Mouse (Mus musculus): ENCODE data around the gene Ide. TPM values are rescaled to one million over a fixed set of nuclear protein-coding genes. Genes with fewer than 3 reads are reported as not detected.

Ide gene
- total and polyA plus RNA-seq, 3 experiments: 56.0 to 116 (median 79.5) TPM

GRCm38 (mm10) chr19:37284775-37285174, 52.9 kb downstream of the Ide start:
- no peak overlapping the region for H3K9ac ChIP-seq (ENCODE audit: insufficient read depth, low read depth)
- no peaks in the 10 kb centered on the region for H3K9me3 ChIP-seq (replicated peaks; ENCODE audit: low read length)
- peaks cover 0 to 20% of the 10 kb centered on the region in 2 experiments; a peak in 2 of 4 replicates for H3K4me1 ChIP-seq (ENCODE audit: control insufficient read depth in 1 of 2, insufficient read depth in 2 of 2)
- H3K36me3 ChIP-seq (replicated peaks in 1 of 2; ENCODE audit: control insufficient read depth in 1 of 2, insufficient read depth in 1 of 2, low read length in 1 of 2): peaks cover 67 to 90% of the 10 kb centered on the region in 2 experiments
- in situ Hi-C loops (cut with MboI; ENCODE audit: low pct_ligation_motif_present, low pct_unique_long_range_greater_than_20kb, low sequenced_read_pairs): no loop called here
- TF ChIP-seq CTCF (conservative IDR thresholded peaks at IDR 0.05 in 1 of 2, IDR thresholded peaks at IDR 0.05 in 1 of 2; ENCODE audit: low read depth in 2 of 2, low read length in 2 of 2): no peak
- no peak for TF ChIP-seq MAZ (IDR thresholded peaks at IDR 0.05; ENCODE audit: low read depth, low read length)
- TF ChIP-seq USF2 (conservative IDR thresholded peaks at IDR 0.05; ENCODE audit: low read depth, low read length): no peak
- TF ChIP-seq TCF12 (IDR thresholded peaks at IDR 0.05; ENCODE audit: low read depth, low read length): no peak
- TF ChIP-seq USF1 (IDR thresholded peaks at IDR 0.05; ENCODE audit: low read depth, low read length): no peak
- TF ChIP-seq SIN3A (IDR thresholded peaks at IDR 0.05; ENCODE audit: low read length): no peak
- no peak for TF ChIP-seq CHD1 (IDR thresholded peaks at IDR 0.05; ENCODE audit: low read depth, low read length)
- no peak for TF ChIP-seq RCOR1 (conservative IDR thresholded peaks at IDR 0.05; ENCODE audit: low read depth, low read length)
- TF ChIP-seq E2F4 (IDR thresholded peaks at IDR 0.05; ENCODE audit: insufficient replicate concordance, low read depth, low read length): no peak
- DNase-seq (ENCODE audit: extremely low read depth): peak; percentile 33
- dilution Hi-C loops (cut with MboI; ENCODE audit: extremely low pct_ligation_motif_present, extremely low pct_unique_long_range_greater_than_20kb, low sequenced_read_pairs): no loop called here
- no peak overlapping the region for H3K4me3 ChIP-seq (replicated peaks in 1 of 3; ENCODE audit: low read depth in 2 of 3, low read length in 2 of 3, poor library complexity in 1 of 3)
- H3K4me2 ChIP-seq (ENCODE audit: insufficient read depth, low read depth, poor library complexity, severe bottlenecking): no peak overlapping the region
- no peak overlapping the region for H3K27ac ChIP-seq (ENCODE audit: insufficient read depth, low read depth)
- no peaks in the 10 kb centered on the region for H3K79me2 ChIP-seq (replicated peaks; ENCODE audit: control insufficient read depth, extremely low read depth, insufficient read depth, poor library complexity, severe bottlenecking)
- H3K27me3 ChIP-seq (replicated peaks): no peaks in the 10 kb centered on the region

GRCm38 (mm10) chr19:37283166-37283565, 54.5 kb downstream of the Ide start:
- dilution Hi-C loops (cut with MboI; ENCODE audit: extremely low pct_ligation_motif_present, extremely low pct_unique_long_range_greater_than_20kb, low sequenced_read_pairs): no loop called here
- no peaks in the 10 kb centered on the region for H3K27me3 ChIP-seq (replicated peaks)
- TF ChIP-seq E2F4 (IDR thresholded peaks at IDR 0.05; ENCODE audit: insufficient replicate concordance, low read depth, low read length): no peak
- TF ChIP-seq BHLHE40 (IDR thresholded peaks at IDR 0.05; ENCODE audit: low read depth, low read length): no peak
- TF ChIP-seq MAFK (IDR thresholded peaks at IDR 0.05; ENCODE audit: insufficient replicate concordance, low read length): no peak
- no peak for TF ChIP-seq ZC3H11A (IDR thresholded peaks at IDR 0.05; ENCODE audit: low read depth, low read length)
- H3K27ac ChIP-seq (ENCODE audit: insufficient read depth, low read depth): no peak overlapping the region
- H3K36me3 ChIP-seq (replicated peaks in 1 of 2; ENCODE audit: control insufficient read depth in 1 of 2, insufficient read depth in 1 of 2, low read length in 1 of 2): peaks cover 82 to 91% of the 10 kb centered on the region in 2 experiments
- no peaks in the 10 kb centered on the region for H3K79me2 ChIP-seq (replicated peaks; ENCODE audit: control insufficient read depth, extremely low read depth, insufficient read depth, poor library complexity, severe bottlenecking)
- H3K4me1 ChIP-seq (ENCODE audit: control insufficient read depth in 1 of 2, insufficient read depth in 2 of 2): peaks cover 6 to 20% of the 10 kb centered on the region in 2 experiments
- no peak overlapping the region for H3K4me3 ChIP-seq (replicated peaks in 1 of 3; ENCODE audit: low read depth in 2 of 3, low read length in 2 of 3, poor library complexity in 1 of 3)
- no peak overlapping the region for H3K4me2 ChIP-seq (ENCODE audit: insufficient read depth, low read depth, poor library complexity, severe bottlenecking)
- in situ Hi-C loops (cut with MboI; ENCODE audit: low pct_ligation_motif_present, low pct_unique_long_range_greater_than_20kb, low sequenced_read_pairs): no loop called here
- no peak for DNase-seq (ENCODE audit: extremely low read depth)
- no peaks in the 10 kb centered on the region for H3K9me3 ChIP-seq (replicated peaks; ENCODE audit: low read length)
- no peak overlapping the region for H3K9ac ChIP-seq (ENCODE audit: insufficient read depth, low read depth)

- peaks cover 6 to 20% of the 10 kb centered on the region in 2 experiments for H3K4me1 ChIP-seq (ENCODE audit: control insufficient read depth in 1 of 2, insufficient read depth in 2 of 2)
- peaks cover 88 to 97% of the 10 kb centered on the region in 2 experiments for H3K36me3 ChIP-seq (replicated peaks in 1 of 2; ENCODE audit: control insufficient read depth in 1 of 2, insufficient read depth in 1 of 2, low read length in 1 of 2)
- no peaks in the 10 kb centered on the region for H3K27me3 ChIP-seq (replicated peaks)
- no peak for DNase-seq (ENCODE audit: extremely low read depth)
- no peaks in the 10 kb centered on the region for H3K79me2 ChIP-seq (replicated peaks; ENCODE audit: control insufficient read depth, extremely low read depth, insufficient read depth, poor library complexity, severe bottlenecking)
- no peak overlapping the region for H3K4me3 ChIP-seq (replicated peaks in 1 of 3; ENCODE audit: low read depth in 2 of 3, low read length in 2 of 3, poor library complexity in 1 of 3)
- no peak overlapping the region for H3K27ac ChIP-seq (ENCODE audit: insufficient read depth, low read depth)
- no peak overlapping the region for H3K4me2 ChIP-seq (ENCODE audit: insufficient read depth, low read depth, poor library complexity, severe bottlenecking)
- in situ Hi-C loops (cut with MboI; ENCODE audit: low pct_ligation_motif_present, low pct_unique_long_range_greater_than_20kb, low sequenced_read_pairs): no loop called here
- TF ChIP-seq GABPA (IDR thresholded peaks at IDR 0.05; ENCODE audit: insufficient replicate concordance, low read depth, low read length) (no peak), MAZ (IDR thresholded peaks at IDR 0.05; ENCODE audit: low read depth, low read length) (no peak), TCF12 (IDR thresholded peaks at IDR 0.05; ENCODE audit: low read depth, low read length) (no peak), USF2 (conservative IDR thresholded peaks at IDR 0.05; ENCODE audit: low read depth, low read length) (no peak), JUN (IDR thresholded peaks at IDR 0.05; ENCODE audit: insufficient read depth, low read depth, low read length) (no peak), POLR2AphosphoS2 (IDR thresholded peaks at IDR 0.05; ENCODE audit: low read depth, low read length) (no peak), JUND (conservative IDR thresholded peaks at IDR 0.05; ENCODE audit: low read depth, low read length) (no peak), EP300 (IDR thresholded peaks at IDR 0.05; ENCODE audit: low read length) (no peak), CHD2 (IDR thresholded peaks at IDR 0.05; ENCODE audit: low read length) (no peak), CTCF (conservative IDR thresholded peaks at IDR 0.05 in 1 of 2, IDR thresholded peaks at IDR 0.05 in 1 of 2; ENCODE audit: low read depth in 2 of 2, low read length in 2 of 2) (no peak), UBTF (IDR thresholded peaks at IDR 0.05; ENCODE audit: low read depth, low read length) (no peak), KAT2A (IDR thresholded peaks at IDR 0.05; ENCODE audit: insufficient replicate concordance, low read length) (no peak), ZKSCAN1 (IDR thresholded peaks at IDR 0.05; ENCODE audit: borderline replicate concordance, low read depth, low read length) (no peak), HCFC1 (IDR thresholded peaks at IDR 0.05; ENCODE audit: low read depth, low read length) (no peak)
- dilution Hi-C loops (cut with MboI; ENCODE audit: extremely low pct_ligation_motif_present, extremely low pct_unique_long_range_greater_than_20kb, low sequenced_read_pairs): no loop called here
- no peaks in the 10 kb centered on the region for H3K9me3 ChIP-seq (replicated peaks; ENCODE audit: low read length)
- no peak overlapping the region for H3K9ac ChIP-seq (ENCODE audit: insufficient read depth, low read depth)
These were observed 55.9 kb downstream of the Ide start for GRCm38 (mm10) chr19:37281710-37282109.

All from CH12.LX (cell line).